Mouse (Mus musculus) hindbrain, embryonic 15.5 days (tissue): ENCODE results near the gene Rnf167. TPM values are rescaled to one million over a fixed set of nuclear protein-coding genes. Genes with fewer than 3 reads are reported as not detected.

Source experiments
- ATAC-seq: fragments of 200-750 bp; cut with Nextera tagmentation; 2 replicates; pipeline ENCODE4 v1.8.0; 2017; ENCODE audit warnings: low read depth, moderate number of reproducible peaks, moderate TSS enrichment; ENCODE audit not compliant: low FRiP score
- H3K27ac ChIP-seq: fragments of 300-500 bp; sonication (generic); replicated peaks from 2 replicates; pipeline ENCODE4 v1.5.1; 2015; ENCODE audit warnings: mild to moderate bottlenecking, inconsistent platforms
- H3K27me3 ChIP-seq: fragments of 300-500 bp; sonication (generic); 2 replicates; pipeline ENCODE4 v1.6.1; 2015; ENCODE audit warnings: control low read depth, inconsistent platforms
- H3K36me3 ChIP-seq: fragments of 300-500 bp; sonication (generic); 2 replicates; pipeline ENCODE4 v1.6.1; 2015; ENCODE audit warnings: control low read depth, inconsistent platforms
- H3K4me1 ChIP-seq: fragments of 300-500 bp; sonication (generic); replicated peaks from 2 replicates; pipeline ENCODE4 v1.6.1; 2015; ENCODE audit warnings: control low read depth, inconsistent platforms
- H3K4me2 ChIP-seq: fragments of 300-500 bp; sonication (generic); 2 replicates; pipeline ENCODE4 v1.6.1; 2015; ENCODE audit warnings: moderate library complexity, mild to moderate bottlenecking, inconsistent platforms
- H3K4me3 ChIP-seq: fragments of 300-500 bp; sonication (generic); 2 replicates; pipeline ENCODE4 v1.5.1; 2015; ENCODE audit warnings: mild to moderate bottlenecking, inconsistent platforms
- H3K9ac ChIP-seq: fragments of 300-500 bp; sonication (generic); 2 replicates; pipeline ENCODE4 v1.6.1; 2015; ENCODE audit warnings: inconsistent platforms
- H3K9me3 ChIP-seq: fragments of 300-500 bp; sonication (generic); 2 replicates; pipeline ENCODE4 v1.6.1; 2016; ENCODE audit warnings: control low read depth, inconsistent platforms
- WGBS: fragments of 180-500 bp; shearing (Covaris S2); methylation state at CpG from one replicate; pipeline ENCODE4 v1.1.7; 2015; 5-methylcytosine and 5-hydroxymethylcytosine counted together
- polyA plus RNA-seq: library from polyadenylated mRNA; unstranded; fragments of >200 nt; fragmentation: Nextera tagmentation; extraction: Ambion mirVana; gene quantifications from 2 replicates; pipeline ENCODE4 v1.2.1, GENCODE M21; 2015

Gene Rnf167
- polyA plus RNA-seq, 1 experiment from 2014 or later: 109 TPM

- Histone ChIP-seq H3K4me2 (no peak overlapping the region), H3K9me3 (no peaks in the 10 kb centered on the region), H3K9ac (no peak overlapping the region), H3K4me3 (no peak overlapping the region), H3K27me3 (no peaks in the 10 kb centered on the region), H3K27ac (no peak overlapping the region), H3K4me1 (peaks cover 3% of the 10 kb centered on the region; the same call in 1 of the 2 replicates), H3K36me3 (peaks cover 20% of the 10 kb centered on the region)
- ATAC-seq: no peak
- WGBS: 85% methylated on average over 8 of the region's 8 CpGs
These were observed 7.1 kb upstream of the Rnf167 start for GRCm38 (mm10) chr11:70639976-70640375.

GRCm38 (mm10) chr11:70641241-70641640 lies 5.8 kb upstream of the Rnf167 start:
- peaks cover 21% of the 10 kb centered on the region for H3K36me3 ChIP-seq
- H3K9me3 ChIP-seq: no peaks in the 10 kb centered on the region
- no peak overlapping the region for H3K4me2 ChIP-seq
- no peak for ATAC-seq
- no peaks in the 10 kb centered on the region for H3K27me3 ChIP-seq
- no peak overlapping the region for H3K4me3 ChIP-seq
- H3K27ac ChIP-seq: no peak overlapping the region
- H3K9ac ChIP-seq: no peak overlapping the region
- WGBS: 86% methylated on average over 7 of the region's 7 CpGs
- peaks cover 16% of the 10 kb centered on the region for H3K4me1 ChIP-seq

- Histone ChIP-seq H3K9me3 (no peaks in the 10 kb centered on the region), H3K4me1 (peaks cover 23% of the 10 kb centered on the region), H3K36me3 (peaks cover 21% of the 10 kb centered on the region), H3K4me2 (no peak overlapping the region), H3K27me3 (no peaks in the 10 kb centered on the region), H3K9ac (no peak overlapping the region), H3K27ac (no peak overlapping the region), H3K4me3 (no peak overlapping the region)
- 90% methylated on average over 6 of the region's 6 CpGs for WGBS
- ATAC-seq: no peak
These were observed 4.0 kb upstream of the Rnf167 start for GRCm38 (mm10) chr11:70643051-70643450.

GRCm38 (mm10) chr11:70644564-70645103 lies 2.4 kb upstream of the Rnf167 start:
- Histone ChIP-seq H3K4me2 (0 out of 2 replicates have a peak overlapping the region, but pooled peaks have one; percentile 89), H3K4me1 (peaks cover 36% of the 10 kb centered on the region), H3K27ac (no peak overlapping the region), H3K27me3 (no peaks in the 10 kb centered on the region), H3K36me3 (peaks cover 29% of the 10 kb centered on the region), H3K9ac (no peak overlapping the region), H3K4me3 (no peak overlapping the region), H3K9me3 (no peaks in the 10 kb centered on the region)
- WGBS: 95% methylated on average over 8 of the region's 8 CpGs
- ATAC-seq: no peak

GRCm38 (mm10) chr11:70645461-70646258 lies 1.4 kb upstream of the Rnf167 start:
- peaks cover 36% of the 10 kb centered on the region for H3K4me1 ChIP-seq
- peaks cover 40% of the 10 kb centered on the region for H3K36me3 ChIP-seq
- H3K27ac ChIP-seq: peak overlapping the region; percentile 92; the same call in 1 of the 2 replicates
- H3K27me3 ChIP-seq: no peaks in the 10 kb centered on the region
- peak overlapping the region; percentile 89 for H3K4me2 ChIP-seq
- H3K9me3 ChIP-seq: no peaks in the 10 kb centered on the region
- ATAC-seq: no peak
- WGBS: 92% methylated on average over 12 of the region's 12 CpGs
- peak overlapping the region; percentile 96 for H3K9ac ChIP-seq
- H3K4me3 ChIP-seq: peak overlapping the region; percentile 68

- ATAC-seq: no peak; the same call in 1 of the 2 replicates
- Histone ChIP-seq H3K9ac (peak overlapping the region; percentile 96), H3K4me2 (peak overlapping the region; percentile 89), H3K36me3 (peaks cover 45% of the 10 kb centered on the region), H3K27me3 (no peaks in the 10 kb centered on the region), H3K4me3 (peak overlapping the region; percentile 68), H3K9me3 (no peaks in the 10 kb centered on the region), H3K27ac (peak overlapping the region; percentile 92), H3K4me1 (peaks cover 41% of the 10 kb centered on the region)
- 20% methylated on average over 3 of the region's 3 CpGs for WGBS
These were observed 828 bp upstream of the Rnf167 start for GRCm38 (mm10) chr11:70646259-70646555.

GRCm38 (mm10) chr11:70647716-70648420 lies 833 bp downstream of the Rnf167 start:
- no peaks in the 10 kb centered on the region for H3K27me3 ChIP-seq
- peak overlapping the region; percentile 66 for H3K9ac ChIP-seq
- peak overlapping the region; percentile 96 for H3K4me2 ChIP-seq
- H3K36me3 ChIP-seq: peaks cover 51% of the 10 kb centered on the region
- 5% methylated on average over 28 of the region's 28 CpGs for WGBS
- H3K27ac ChIP-seq: peak overlapping the region; percentile 97
- peak; percentile 17; the same call in 1 of the 2 replicates for ATAC-seq
- H3K9me3 ChIP-seq: no peaks in the 10 kb centered on the region
- H3K4me1 ChIP-seq: peaks cover 57% of the 10 kb centered on the region
- H3K4me3 ChIP-seq: peak overlapping the region; percentile 68

GRCm38 (mm10) chr11:70648512-70648911 lies 1.5 kb downstream of the Rnf167 start:
- no peak for ATAC-seq
- peaks cover 63% of the 10 kb centered on the region for H3K4me1 ChIP-seq

GRCm38 (mm10) chr11:70649185-70649734 lies 2.2 kb downstream of the Rnf167 start:
- H3K4me2 ChIP-seq: peak overlapping the region; percentile 96; the same call in 1 of the 2 replicates
- no peak overlapping the region for H3K27ac ChIP-seq
- ATAC-seq: no peak
- peaks cover 43% of the 10 kb centered on the region for H3K36me3 ChIP-seq
- H3K27me3 ChIP-seq: no peaks in the 10 kb centered on the region
- no peak overlapping the region for H3K9ac ChIP-seq
- peaks cover 63% of the 10 kb centered on the region for H3K4me1 ChIP-seq
- H3K4me3 ChIP-seq: no peak overlapping the region
- H3K9me3 ChIP-seq: no peaks in the 10 kb centered on the region
- 80% methylated on average over 8 of the region's 8 CpGs for WGBS

More at GRCm38 (mm10) chr11:70648512-70648911, 1.5 kb downstream of the Rnf167 start:
- Histone ChIP-seq H3K27ac (no peak overlapping the region), H3K4me2 (peak overlapping the region; percentile 96), H3K9ac (peak overlapping the region; percentile 66; the same call in 1 of the 2 replicates), H3K36me3 (peaks cover 49% of the 10 kb centered on the region), H3K9me3 (no peaks in the 10 kb centered on the region), H3K27me3 (no peaks in the 10 kb centered on the region), H3K4me3 (peak overlapping the region; percentile 68)
- WGBS: 86% methylated on average over 4 of the region's 4 CpGs

- peaks cover 34% of the 10 kb centered on the region for H3K36me3 ChIP-seq
- no peaks in the 10 kb centered on the region for H3K9me3 ChIP-seq
- peaks cover 61% of the 10 kb centered on the region for H3K4me1 ChIP-seq
- H3K9ac ChIP-seq: no peak overlapping the region
- ATAC-seq: no peak
- H3K4me3 ChIP-seq: no peak overlapping the region
- 82% methylated on average over 12 of the region's 12 CpGs for WGBS
- no peak overlapping the region for H3K27ac ChIP-seq
- no peaks in the 10 kb centered on the region for H3K27me3 ChIP-seq
- H3K4me2 ChIP-seq: no peak overlapping the region
These were observed 3.5 kb downstream of the Rnf167 start for GRCm38 (mm10) chr11:70650322-70651175.

GRCm38 (mm10) chr11:70651391-70651790 lies 4.4 kb downstream of the Rnf167 start:
- no peak overlapping the region for H3K9ac ChIP-seq
- no peak overlapping the region for H3K27ac ChIP-seq
- no peak overlapping the region for H3K4me3 ChIP-seq
- H3K36me3 ChIP-seq: peaks cover 34% of the 10 kb centered on the region
- peaks cover 61% of the 10 kb centered on the region for H3K4me1 ChIP-seq
- no peaks in the 10 kb centered on the region for H3K27me3 ChIP-seq
- no peak overlapping the region for H3K4me2 ChIP-seq
- no peaks in the 10 kb centered on the region for H3K9me3 ChIP-seq
- 85% methylated on average over 2 of the region's 2 CpGs for WGBS
- ATAC-seq: no peak
